Mouse (Mus musculus) c-Kit-negative CD71-positive TER-119-positive erythroid progenitor cells, embryonic 14.5 days (primary cell): Measurements from ENCODE around the gene Traf3.

ENCODE experiments used
- DNase-seq: peaks from one replicate; pipeline ENCODE4 v3.0.0-alpha.2; 2013; ENCODE audit warnings: low read depth, low spot score

Gene Traf3

GRCm38 (mm10) chr12:111152981-111153710 is 13.0 kb upstream of the Traf3 start:
- DNase-seq: no peak

DNA sequence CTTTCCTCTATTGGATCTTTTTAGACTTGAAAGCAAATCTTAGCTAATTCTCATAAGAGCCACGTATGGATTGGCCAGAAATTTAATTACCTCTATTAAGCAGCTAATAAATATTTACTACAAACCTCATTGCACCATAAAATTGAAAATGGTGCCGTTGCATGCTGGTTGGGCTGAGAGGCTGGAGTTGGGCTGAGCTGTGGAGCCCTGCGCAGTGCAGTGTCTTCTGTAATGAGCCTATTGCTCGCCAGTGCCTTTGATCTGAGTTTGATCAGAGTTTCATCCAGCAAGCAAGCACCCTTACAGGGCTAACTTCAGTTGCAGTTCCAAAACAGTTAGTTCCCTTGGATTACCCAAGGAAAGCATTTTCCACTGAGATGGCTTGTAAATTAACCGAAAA is 12.2 kb upstream of the Traf3 start:
- no peak for DNase-seq

DNA sequence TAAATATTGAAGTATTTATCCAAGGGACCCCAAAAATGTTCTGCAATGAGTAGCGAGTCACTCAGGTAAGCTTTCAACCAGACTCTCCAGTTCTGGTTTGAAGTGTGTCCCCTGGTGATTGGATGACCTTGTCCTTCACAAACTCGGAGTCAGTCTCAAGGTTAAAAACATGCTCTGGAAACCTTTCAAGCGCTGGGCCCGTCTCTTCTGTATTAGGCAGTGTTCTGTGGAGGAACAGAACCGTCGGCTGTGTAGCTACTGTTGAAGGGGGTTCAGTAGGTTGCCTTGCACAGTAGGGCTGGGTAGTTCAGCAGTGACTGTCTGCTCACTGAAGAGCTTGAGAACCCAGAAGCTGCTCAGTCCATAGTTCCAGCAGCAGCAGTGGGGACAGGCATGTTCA is 11.5 kb upstream of the Traf3 start:
- DNase-seq: no peak

DNA sequence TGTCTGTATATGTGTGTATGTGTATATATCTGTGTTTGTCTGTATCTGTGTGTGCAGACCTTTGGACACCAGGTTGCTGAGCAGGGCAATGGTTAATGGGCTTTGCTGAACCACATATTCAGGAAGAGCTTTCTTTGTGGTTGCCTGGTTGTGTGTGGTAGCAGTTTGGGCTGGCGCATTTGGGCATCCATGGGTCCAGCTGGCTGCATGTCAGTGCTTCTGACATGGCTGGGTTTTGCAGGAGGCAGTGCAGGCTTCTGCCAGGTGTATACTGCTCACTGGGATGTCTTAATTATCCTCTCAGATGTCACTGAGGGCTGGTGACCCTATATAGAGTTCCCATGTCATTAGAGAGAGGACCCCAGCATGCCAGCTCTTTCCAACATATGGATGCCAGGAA is 10.4 kb upstream of the Traf3 start:
- DNase-seq: no peak

DNA sequence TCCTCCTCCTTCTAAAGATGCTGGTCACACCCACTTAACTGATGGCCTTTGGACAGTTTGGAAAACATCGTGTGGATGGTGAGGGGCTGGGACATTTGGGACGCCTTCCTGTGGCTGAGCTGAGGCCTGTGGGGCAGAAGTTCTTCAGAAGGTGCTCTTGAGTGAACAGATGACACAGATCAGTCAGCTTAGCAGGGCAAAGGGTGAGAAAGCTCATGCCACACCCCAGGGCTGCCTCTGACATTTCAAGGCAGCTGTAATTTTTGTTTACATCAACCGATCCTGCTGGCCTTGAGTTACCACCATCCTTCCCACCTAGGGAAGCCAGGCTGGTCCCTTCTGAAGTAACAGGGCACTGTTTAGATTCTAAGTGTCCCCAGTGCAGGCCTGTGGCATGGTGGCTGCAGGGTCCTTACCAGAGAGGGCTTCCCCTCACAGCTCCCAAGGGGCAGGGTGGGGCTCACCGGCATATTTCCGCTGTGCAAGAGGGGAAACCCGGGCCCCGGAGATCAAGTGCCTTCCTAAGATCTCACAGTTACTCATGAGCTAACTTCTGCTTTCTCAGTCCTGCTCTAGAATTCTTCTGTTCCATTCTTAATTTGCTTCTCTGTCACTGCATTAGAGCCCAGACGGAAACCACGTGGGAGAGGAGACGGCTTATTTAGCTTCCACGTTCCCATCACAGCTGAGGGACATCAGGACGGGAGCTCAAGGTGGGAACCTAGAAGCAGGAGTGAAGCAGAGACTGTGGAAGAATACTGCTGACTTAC is 6.3 kb upstream of the Traf3 start:
- no peak for DNase-seq

- DNase-seq: no peak
Observed at GRCm38 (mm10) chr12:111160871-111161270, 5.3 kb upstream of the Traf3 start.

DNA sequence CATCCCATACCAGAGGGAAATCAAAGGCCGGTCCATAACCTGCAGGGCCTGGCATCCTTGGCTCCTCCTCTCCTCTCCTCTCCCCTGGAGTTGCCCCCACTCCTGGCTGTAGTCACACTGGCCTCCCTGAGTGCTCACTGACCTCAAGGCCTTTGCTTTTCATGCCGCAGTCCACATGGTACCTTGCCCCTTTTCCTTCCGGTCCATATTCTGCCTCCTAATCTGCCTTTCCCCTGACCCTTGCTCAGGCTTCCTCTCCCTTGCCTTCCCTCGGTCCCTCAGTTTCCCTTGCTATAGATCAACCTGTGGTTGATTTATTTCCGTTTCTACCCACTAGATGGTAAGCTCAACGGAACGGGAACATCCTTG is 4.2 kb upstream of the Traf3 start:
- DNase-seq: no peak

- DNase-seq: no peak
Observed at GRCm38 (mm10) chr12:111162312-111163061, 3.7 kb upstream of the Traf3 start.

- no peak for DNase-seq
Observed at GRCm38 (mm10) chr12:111164310-111164751, 1.8 kb upstream of the Traf3 start.

- DNase-seq: no peak
Observed at GRCm38 (mm10) chr12:111165146-111165812, 891 bp upstream of the Traf3 start.

- no peak for DNase-seq
Observed at GRCm38 (mm10) chr12:111166681-111167289, 615 bp downstream of the Traf3 start.

- DNase-seq: no peak
Observed at GRCm38 (mm10) chr12:111168891-111169290, 2.7 kb downstream of the Traf3 start.

GRCm38 (mm10) chr12:111178772-111179171 is 12.6 kb downstream of the Traf3 start:
- DNase-seq: no peak

GRCm38 (mm10) chr12:111181848-111182247 is 15.7 kb downstream of the Traf3 start:
- no peak for DNase-seq

DNA sequence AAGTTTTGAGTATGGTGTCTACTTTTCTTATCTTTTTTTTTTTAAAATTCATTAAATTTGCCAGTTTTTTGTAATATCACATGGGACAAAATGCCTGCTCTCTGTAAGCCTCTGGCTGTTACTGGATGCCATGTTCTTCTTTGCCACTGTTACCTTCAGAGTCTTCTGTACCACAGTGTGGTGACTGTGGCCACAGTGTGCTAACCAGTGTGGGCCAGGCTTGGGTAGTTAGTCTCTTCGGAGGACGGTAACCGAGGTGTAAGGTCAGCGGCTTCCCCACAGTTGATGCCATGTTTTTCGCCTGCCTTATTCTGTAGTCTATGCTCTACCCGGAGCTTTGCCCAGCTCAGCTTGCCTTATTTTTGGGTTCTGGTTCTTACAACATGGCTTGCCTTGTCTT is 16.2 kb downstream of the Traf3 start:
- DNase-seq: no peak

DNA sequence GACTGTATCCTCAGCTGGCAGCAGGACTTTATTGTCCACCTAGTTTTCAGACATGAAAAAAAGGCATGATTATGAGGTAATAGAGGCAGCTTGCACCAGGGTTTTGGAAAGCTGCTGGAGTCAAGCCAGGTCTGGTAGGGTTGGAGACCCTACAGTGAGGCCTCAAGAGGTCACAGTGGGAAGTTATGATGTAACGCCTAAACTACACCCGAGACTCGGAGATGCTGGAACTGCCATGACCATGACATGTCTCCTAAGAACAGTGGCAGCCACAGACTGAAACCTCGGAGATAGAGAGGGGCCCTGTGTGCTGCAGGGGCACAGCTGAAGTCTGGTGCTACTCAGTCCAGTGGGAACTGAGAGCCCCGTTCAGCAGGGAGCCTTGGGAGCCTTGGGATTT is 18.3 kb downstream of the Traf3 start, which contains the start of gene 4930595D18Rik:
Gene 4930595D18Rik, minus strand, starts transcription at position 16 of the 400 bp plus-strand sequence.
- DNase-seq: no peak

GRCm38 (mm10) chr12:111186986-111187385 is 20.8 kb downstream of the Traf3 start:
- no peak for DNase-seq

GRCm38 (mm10) chr12:111188295-111188694 is 22.1 kb downstream of the Traf3 start:
- DNase-seq: no peak

- no peak for DNase-seq
Observed at GRCm38 (mm10) chr12:111190355-111190754, 24.2 kb downstream of the Traf3 start.

DNA sequence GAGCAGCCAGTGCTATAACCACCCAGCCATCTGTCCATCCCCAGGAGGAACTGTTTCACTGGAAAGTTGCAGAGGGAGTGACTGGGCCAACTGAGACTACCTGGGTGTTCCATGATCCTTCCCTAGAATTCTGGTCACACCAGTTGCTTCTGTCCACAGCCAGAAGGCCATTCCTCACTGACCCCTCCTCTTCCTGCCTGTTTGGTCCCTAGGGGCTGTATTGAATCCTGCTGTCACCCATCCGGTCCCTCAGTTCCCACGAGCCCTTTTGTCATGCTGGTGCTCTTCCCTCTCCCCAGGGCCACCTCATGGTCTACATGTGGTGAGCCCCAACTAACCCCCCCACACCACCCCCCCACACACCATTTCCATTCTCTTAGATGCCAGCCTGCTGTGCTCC is 24.7 kb downstream of the Traf3 start:
- no peak for DNase-seq

- DNase-seq: no peak
Observed at GRCm38 (mm10) chr12:111192777-111193176, 26.6 kb downstream of the Traf3 start.
